Mouse (Mus musculus): Measurements from ENCODE around the gene Vwa8.

The Vwa8 gene

DNA sequence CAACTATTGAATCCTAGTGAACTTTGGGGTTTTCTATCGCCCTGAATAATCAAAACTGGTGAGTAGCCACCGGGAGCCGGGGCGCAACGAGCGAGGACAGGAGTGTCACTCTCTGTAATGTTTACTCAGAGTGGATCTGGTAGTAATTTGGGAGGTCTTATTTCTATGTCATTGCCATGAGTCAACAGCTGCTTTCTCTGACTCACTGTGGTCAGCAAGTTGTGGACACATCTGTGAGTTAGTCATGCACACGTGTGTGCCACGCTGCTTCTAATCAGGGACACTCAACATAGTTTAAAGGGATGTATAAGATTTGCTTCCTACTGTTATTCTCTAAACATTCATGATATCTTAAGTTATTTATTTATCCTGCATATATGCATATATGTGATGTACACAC is 332.9 kb downstream of the Vwa8 start:
- no peak for DNase-seq (ENCODE audit: low read depth, low spot score)

DNA sequence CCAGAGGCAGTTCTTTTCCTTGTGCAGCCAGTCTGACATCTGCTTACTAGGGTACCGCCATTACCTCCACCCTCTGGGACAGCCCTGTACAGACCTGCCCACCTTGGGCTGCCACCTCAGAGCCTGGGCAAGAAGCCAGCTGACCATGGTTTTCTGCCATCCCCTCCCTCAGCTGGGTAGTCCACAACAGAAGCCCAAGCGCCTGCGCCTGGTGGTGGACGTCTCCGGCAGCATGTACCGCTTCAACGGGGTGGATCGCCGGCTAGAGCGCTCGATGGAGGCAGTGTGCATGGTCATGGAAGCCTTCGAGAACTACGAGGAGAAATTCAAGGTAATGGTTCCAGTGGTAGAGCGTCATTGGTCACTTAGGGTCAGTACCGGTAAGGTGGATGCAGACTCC is 333.9 kb downstream of the Vwa8 start:
- DNase-seq (ENCODE audit: low read depth, low spot score) = no peak

GRCm38 (mm10) chr14:79183261-79183660 is 334.4 kb downstream of the Vwa8 start:
- no peak for DNase-seq (ENCODE audit: low read depth, low spot score)

- DNase-seq (ENCODE audit: low read depth, low spot score) = no peak
Observed at GRCm38 (mm10) chr14:79184071-79184470, 335.2 kb downstream of the Vwa8 start.

DNA sequence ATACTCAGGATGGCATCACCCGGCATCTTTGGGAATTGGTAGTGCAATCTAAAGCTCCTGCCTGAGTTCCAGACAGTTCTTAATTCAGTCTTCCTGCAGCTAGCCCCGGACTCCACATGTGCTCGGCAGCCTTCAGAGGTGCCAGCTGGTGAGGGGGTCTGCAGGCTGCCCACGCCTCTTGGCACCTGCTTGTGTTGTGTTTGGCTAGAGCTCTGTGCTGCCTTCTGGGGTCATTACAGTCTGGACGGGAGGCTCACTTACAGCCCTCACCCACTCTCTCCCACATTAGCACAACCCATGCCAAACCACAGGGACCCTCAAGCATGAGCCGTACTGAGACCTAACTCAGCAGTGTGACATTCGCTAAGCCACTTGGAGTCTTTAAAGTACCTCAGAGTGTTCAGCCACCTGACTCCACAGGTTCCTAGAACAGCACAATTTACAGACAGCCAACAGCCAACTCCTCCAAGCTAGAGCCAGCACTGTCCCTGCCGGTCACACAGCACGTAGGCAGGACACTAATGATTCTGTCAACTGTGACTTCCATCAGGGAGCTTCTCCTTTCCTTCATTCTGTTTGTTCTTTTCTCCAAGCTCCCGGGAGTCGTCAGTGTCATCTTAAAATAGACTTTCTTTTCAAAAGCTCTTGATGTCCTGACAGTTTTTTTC is 336.3 kb downstream of the Vwa8 start:
- DNase-seq (ENCODE audit: low read depth, low spot score) = no peak

DNA sequence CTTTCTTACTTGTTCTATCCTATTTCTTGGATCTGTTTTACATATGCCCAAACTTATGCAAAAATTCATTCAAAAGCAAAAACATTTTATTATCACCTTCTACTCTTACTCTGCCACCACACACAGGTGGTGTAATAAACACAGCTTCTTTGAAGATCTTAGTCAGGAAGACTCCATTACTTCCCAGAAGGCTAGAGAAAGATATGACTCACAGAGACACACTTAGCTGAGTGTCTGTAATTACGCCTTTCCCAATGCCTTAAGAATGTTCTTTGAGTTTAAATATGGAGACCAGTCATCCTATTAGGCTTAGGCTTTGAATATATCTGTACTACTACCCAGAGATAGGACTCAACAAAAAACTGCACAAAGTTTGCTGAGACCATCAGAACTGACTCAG is 338.1 kb downstream of the Vwa8 start:
- no peak for DNase-seq (ENCODE audit: low read depth, low spot score)

DNA sequence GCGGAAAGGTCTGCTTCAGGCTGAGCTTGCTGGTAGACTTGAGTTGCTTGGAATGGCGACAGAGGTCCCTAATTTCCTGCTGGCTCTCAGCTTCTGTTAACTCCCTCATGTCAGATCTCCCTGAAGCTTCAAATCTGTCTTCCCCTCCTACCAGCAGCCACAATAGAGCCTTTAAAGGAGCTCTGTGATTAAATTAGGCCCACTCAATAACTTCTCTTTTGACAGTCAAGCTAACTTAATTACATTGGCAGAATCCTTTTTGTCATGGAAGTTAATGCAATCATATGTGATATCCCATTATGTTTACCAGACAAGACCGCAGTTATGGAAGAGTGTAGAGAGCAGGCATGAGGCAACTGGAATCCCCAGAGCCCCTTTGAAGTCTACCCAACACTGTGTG is 347.9 kb downstream of the Vwa8 start:
- DNase-seq (ENCODE audit: low read depth, low spot score) = no peak

DNA sequence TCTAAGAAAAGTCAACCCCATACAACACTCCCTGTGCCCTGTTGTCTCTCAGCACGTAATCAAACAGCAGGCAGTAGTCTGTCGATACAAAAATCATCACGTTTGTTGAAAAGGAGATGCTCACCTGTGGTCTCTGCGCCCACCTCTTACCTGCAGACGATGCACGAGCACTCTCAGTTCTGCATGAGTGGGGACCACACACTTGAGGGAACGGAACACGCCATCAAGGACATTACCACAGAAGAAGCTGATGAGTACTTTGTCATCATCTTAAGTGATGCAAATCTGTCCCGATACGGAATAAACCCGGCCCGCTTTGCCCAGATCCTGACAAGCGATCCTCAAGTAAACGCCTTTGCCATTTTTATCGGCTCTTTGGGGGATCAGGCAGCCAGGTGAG is 349.2 kb downstream of the Vwa8 start:
- no peak for DNase-seq (ENCODE audit: low read depth, low spot score)

- DNase-seq (ENCODE audit: low read depth, low spot score) = no peak
Observed at GRCm38 (mm10) chr14:79200133-79200891, 351.5 kb downstream of the Vwa8 start.

DNA sequence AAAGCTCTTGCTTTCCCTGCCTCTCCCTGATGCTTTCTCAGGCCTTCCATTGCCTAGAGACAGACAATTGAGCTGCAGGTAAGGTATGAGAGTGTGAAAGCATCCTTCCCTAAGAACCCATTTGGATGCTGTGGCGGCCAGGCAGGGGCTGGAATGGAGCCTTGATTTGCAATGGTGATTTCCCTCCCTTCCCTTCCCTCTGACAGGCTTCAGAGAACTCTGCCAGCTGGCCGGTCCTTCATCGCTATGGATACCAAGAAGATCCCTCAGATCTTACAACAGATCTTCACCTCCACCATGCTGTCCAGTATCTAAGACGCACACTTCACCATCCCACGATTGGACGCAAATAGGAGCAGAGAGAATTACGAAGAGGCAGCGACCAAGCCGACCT is 352.0 kb downstream of the Vwa8 start:
- DNase-seq (ENCODE audit: low read depth, low spot score) = no peak

GRCm38 (mm10) chr14:79202722-79203362 is 354.0 kb downstream of the Vwa8 start:
- no peak for DNase-seq (ENCODE audit: low read depth, low spot score)

DNA sequence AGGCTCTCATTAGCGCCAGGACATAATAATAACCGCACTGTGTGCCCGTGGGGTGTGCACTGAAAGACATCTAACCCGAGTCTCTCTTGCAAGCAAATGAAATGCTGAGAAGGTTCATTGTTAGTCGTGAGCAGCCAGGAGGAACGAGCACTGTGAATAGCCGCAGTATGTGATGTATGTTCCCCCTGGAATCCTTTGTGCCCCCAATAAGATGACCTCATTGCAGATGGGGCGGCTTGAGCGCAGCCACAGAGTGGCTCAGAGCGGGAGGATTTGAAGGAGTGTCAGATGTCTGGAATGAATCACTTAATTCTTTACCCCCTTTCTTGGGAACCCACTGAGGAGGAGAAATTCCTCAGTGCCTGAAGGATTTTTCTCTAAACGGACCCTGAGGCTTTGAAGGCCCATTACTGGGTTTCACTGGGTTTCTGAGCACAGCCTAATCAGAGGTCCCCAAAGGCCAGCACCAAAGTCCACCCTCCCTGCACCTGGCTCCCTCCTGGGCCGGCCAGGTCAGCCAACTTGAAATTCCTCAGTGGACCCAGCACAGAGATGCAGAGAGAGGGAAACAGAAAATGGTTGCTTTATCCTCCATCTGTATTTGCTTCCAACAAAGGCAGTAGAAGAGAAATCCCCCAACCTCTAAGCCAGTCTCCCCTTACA is 354.8 kb downstream of the Vwa8 start:
- peak; percentile 72 for DNase-seq (ENCODE audit: low read depth, low spot score)

DNA sequence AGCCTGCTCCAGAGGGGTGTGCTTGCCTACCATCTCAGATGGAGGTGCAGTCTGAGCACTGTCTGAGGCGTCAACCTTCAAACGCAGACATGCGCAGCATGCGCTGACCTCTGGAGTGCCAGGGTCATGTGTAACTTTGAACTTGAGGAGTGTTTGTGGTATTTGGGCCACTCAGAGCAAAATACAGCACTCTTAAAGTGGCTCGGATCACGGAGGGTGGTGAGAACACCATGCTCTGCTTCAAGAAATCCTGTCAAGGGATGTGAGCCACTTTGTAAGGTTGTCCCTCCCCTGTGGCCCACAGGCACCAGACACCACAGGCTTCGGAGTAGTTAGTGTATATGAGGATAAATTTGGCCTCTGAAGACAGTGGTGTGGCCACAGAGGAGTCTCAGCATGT is 356.0 kb downstream of the Vwa8 start:
- no peak for DNase-seq (ENCODE audit: low read depth, low spot score)

GRCm38 (mm10) chr14:79206210-79206609 is 357.4 kb downstream of the Vwa8 start:
- no peak for DNase-seq (ENCODE audit: low read depth, low spot score)

- no peak for DNase-seq (ENCODE audit: low read depth, low spot score)
Observed at GRCm38 (mm10) chr14:79208468-79208867, 359.6 kb downstream of the Vwa8 start.

- no peak for DNase-seq (ENCODE audit: low read depth, low spot score)
Observed at GRCm38 (mm10) chr14:79209813-79210212, 361.0 kb downstream of the Vwa8 start.

DNA sequence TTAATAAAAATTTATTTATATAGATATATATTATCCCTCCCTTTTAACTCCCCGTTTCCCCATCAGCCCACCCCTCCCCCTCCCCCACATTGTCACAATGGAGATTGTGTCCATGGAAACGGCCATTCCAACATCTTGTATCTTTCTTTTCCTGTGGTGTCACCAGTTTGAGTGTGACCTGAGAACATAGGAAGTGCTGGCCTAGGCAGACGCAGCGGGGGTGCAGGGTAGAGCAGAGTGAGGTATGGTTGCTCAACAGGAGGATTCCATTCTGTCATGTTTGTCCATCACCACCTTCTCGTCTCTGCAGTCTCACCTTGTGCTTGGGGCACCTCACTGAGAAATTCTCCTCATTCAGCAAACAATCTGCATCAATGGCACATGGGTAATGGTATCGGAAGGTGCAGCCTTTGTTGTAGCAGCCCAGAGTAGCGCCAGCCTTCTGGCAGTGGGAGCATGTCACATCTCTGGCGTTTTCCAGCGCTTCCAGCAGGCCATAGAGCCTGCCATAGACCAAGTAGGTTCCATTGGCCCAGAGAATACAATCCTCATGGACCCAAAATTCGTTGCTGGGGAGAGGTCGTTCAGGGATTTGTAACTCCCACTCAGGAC is 363.6 kb downstream of the Vwa8 start:
- no peak for DNase-seq (ENCODE audit: low read depth, low spot score)

- DNase-seq (ENCODE audit: low read depth, low spot score) = no peak
Observed at GRCm38 (mm10) chr14:79214129-79214528, 365.3 kb downstream of the Vwa8 start.

- no peak for DNase-seq (ENCODE audit: low read depth, low spot score)
Observed at GRCm38 (mm10) chr14:79214660-79215249, 365.9 kb downstream of the Vwa8 start.

DNA sequence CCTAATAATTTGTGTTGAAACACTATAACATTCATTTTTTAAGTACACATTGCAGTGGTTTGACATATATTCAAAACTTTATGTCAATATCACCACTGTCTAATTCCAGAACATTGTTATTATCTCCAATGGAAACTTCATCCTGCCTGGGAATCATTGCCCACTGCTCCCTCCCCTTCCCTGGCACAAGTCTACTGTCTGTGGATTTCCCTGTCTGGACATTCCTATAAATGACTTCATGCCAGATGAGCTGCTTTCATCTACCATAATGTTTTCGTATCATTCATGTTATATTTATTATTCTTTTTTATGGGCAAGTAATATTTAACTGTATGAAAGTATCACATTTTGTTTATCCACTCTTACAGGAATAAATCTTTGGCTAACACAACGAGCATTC is 367.5 kb downstream of the Vwa8 start:
- no peak for DNase-seq (ENCODE audit: low read depth, low spot score)

- DNase-seq (ENCODE audit: low read depth, low spot score) = no peak
Observed at GRCm38 (mm10) chr14:79223431-79224036, 374.7 kb downstream of the Vwa8 start.
